Mouse (Mus musculus): ENCODE measurements around the gene Plekhb2.

- TF ChIP-seq CTCF (IDR thresholded peaks at IDR 0.05; ENCODE audit: low read depth, low read length) (no peak), TAL1 (conservative IDR thresholded peaks at IDR 0.05; ENCODE audit: low read depth, low read length) (no peak)
These were observed 44.9 kb upstream of the Plekhb2 start for GRCm38 (mm10) chr1:34804863-34805262.

Measured in G1E (cell line).